Mouse (Mus musculus) left cerebral cortex, adult 18-20 months (tissue): ENCODE data around the gene Cuedc2. TPM values are rescaled to one million over a fixed set of nuclear protein-coding genes. Genes with fewer than 3 reads are reported as not detected.

Experiments
- DNase-seq, 2 experiments: peaks; one replicate each; pipeline ENCODE4 v3.0.0; 2021 to 2022; ENCODE audit warnings: low spot score in 2 of 2, mixed read lengths in 1 of 2
- long read RNA-seq, 2 experiments: library from polyadenylated mRNA; stranded (forward); transcript quantifications; one replicate each; pipeline ENCODE4 v2.0.0; 2021
- total RNA-seq, 2 experiments: library from RNA; stranded (reverse); gene quantifications; 2 replicates each; pipeline ENCODE4 v1.2.3; 2021

Cuedc2 gene
- total RNA-seq = 100 to 1,000 TPM; 199 to 202 TPM
- long read RNA-seq, experiment 1, transcript Cuedc2-206 (10 exons, 1,164 nt) = minor isoform, 5 of 259 reads
- long read RNA-seq, experiment 1, transcript Cuedc2-211 (9 exons, 999 nt) = minor isoform, 25 of 259 reads
- long read RNA-seq, experiment 1, transcript Cuedc2-203 (9 exons, 1,790 nt) = minor isoform, 28 of 259 reads
- long read RNA-seq, experiment 1, transcript Cuedc2-201 (9 exons, 1,833 nt) = major isoform, 74 of 259 reads
- long read RNA-seq, experiment 1, partial matches to known transcripts = 25 of 259 reads
- long read RNA-seq, experiment 1, other reads (novel, unspliced or antisense) = 99 of 259 reads
- long read RNA-seq, experiment 2, transcript Cuedc2-201 (9 exons, 1,833 nt) = major isoform, 45 of 232 reads
- long read RNA-seq, experiment 2, transcript Cuedc2-211 (9 exons, 999 nt) = minor isoform, 34 of 232 reads
- long read RNA-seq, experiment 2, transcript Cuedc2-203 (9 exons, 1,790 nt) = minor isoform, 25 of 232 reads
- long read RNA-seq, experiment 2, partial matches to known transcripts = 15 of 232 reads
- long read RNA-seq, experiment 2, other reads (novel, unspliced or antisense) = 105 of 232 reads

DNA sequence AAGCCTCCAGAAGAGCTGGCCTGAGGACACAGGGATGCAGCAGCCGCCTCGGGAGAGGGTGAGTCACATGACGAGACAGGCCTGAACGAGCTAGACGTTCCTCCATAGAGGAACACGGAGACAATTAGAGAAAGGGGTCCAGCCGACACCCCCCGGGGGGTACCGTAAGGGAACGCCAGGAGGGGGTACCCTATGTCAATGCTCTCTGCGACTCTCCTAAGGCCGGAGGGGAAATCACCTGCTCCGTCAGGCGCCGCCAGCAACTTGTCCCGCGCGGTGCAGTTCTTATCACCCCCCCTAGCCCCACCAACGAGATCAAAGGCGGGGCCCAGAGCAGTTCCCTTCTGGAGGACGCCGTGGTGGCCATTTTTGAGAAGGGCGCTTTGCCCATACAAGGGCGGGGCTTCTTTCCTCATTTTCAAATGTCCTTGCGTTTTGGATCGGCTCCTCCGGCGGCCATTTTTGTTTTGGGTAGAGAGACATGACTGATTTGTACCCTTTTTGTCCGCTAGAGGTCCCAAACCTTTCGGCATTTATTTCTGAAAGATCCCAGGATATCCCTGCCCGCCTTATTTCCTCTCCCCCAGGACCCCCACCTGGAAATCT lies at the start of gene Cuedc2:
Gene Cuedc2 (minus strand): TSS at position 372 of the 606 bp plus-strand sequence.
- peak; percentile 98 to 99 for DNase-seq

DNA sequence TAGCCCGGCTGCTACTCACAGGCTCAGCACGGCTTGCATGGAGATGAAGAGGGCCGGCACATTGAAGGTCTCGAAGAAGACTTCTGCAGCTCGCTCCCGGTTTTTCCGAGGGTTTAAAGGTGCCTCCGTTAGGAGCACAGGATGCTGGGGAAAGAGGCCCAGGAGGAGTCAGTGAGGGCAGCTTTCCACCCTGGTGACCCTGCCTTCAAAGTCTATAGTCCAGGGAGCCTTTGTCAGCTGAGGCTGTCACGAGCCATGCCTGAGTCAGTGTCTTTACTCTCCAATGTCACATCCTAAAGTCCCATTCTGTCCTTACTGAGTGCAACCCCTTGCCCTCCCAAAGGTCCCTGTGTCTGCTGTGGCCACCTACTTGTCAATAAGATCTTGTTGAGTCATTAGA lies 43.8 kb upstream of the Cuedc2 start:
- no peak for DNase-seq

DNA sequence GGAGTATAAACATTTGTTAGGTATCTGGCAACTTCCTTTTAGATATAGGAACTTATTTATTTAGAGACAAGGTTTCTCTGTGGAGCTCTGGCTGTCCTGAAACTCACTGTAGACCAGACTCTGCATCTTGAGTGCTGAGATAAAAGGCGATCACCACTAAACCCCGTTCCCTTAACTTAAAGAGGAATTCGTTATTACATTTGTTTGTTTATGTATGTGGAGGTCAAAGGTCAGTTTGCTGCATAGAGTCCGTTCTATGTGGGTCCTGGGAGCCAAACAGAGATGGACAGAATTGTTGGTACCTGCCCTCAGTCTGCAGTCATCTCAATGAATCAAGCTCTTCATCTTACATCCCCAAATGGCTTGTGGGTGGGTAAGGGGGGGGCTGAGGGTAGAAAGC lies 37.4 kb upstream of the Cuedc2 start:
- DNase-seq = no peak

DNA sequence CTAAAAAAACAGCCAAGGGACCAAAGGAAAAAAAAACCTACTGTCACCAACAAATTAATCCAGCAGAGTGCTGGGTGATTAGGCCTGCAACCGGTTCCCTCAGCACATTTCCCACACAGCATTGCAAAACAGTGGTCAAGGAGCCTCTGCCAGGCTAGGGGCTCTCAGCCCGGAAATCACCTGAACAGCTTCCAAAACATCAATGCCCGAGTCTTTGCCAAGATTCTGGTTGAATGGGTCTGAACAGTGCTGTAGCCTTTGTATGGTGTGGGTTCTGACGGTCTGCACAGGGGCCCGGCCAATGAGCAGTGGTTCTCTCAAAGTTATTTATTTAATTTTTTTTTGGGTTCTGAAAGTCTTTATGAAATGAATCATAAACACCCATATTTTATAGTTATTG lies 37.0 kb upstream of the Cuedc2 start:
- DNase-seq = no peak

DNA sequence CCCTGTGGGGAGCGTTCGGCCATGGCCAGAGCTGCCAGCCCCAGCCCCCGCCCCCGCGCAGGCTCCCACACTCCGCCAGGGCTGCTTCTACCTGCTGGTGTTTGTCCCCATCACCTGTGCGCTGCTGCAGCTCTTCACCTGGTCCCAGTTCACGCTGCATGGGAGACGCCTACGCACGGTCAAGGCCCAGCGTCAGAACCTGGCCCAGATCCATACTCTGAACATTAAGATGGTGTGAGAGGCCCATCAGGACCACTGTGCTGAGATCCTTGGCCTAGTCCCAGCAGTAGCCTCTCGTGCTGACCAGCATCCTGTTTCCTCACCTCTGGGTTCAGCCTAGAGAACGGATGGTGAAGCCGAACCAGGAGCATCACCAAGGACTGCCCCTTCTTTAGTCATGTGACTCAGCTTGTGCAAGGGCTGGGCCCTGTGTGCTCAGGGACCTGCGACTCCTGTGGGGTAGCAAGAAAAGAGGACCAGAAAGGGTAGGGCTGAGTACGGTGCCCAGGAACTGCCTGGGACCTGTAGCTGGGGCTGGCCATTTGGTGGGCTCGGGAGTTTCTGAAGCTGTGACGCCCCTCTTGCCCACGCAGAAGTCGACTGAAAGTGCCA lies 36.1 kb upstream of the Cuedc2 start:
- DNase-seq = no peak

DNA sequence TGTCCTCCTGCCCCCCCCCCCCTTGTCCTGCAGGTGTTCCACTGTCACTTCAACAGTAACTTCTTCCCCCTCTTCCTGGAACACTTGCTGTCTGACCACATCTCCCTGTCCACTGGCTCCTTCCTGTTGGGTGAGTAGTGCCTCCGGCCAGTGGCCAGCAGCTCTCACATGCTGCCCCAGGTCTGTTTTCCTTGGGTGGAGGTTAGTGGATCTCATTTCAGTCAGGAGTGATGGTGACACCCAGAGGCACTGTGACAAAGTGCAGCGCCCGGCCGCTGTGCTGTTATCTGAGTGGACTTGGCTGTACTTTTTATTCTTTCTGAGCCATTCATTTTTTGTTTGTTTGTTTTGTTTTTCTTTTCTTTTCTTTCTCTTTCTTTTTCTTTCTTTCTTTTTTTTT lies 30.7 kb upstream of the Cuedc2 start:
- DNase-seq = peak; percentile 56 to 59

DNA sequence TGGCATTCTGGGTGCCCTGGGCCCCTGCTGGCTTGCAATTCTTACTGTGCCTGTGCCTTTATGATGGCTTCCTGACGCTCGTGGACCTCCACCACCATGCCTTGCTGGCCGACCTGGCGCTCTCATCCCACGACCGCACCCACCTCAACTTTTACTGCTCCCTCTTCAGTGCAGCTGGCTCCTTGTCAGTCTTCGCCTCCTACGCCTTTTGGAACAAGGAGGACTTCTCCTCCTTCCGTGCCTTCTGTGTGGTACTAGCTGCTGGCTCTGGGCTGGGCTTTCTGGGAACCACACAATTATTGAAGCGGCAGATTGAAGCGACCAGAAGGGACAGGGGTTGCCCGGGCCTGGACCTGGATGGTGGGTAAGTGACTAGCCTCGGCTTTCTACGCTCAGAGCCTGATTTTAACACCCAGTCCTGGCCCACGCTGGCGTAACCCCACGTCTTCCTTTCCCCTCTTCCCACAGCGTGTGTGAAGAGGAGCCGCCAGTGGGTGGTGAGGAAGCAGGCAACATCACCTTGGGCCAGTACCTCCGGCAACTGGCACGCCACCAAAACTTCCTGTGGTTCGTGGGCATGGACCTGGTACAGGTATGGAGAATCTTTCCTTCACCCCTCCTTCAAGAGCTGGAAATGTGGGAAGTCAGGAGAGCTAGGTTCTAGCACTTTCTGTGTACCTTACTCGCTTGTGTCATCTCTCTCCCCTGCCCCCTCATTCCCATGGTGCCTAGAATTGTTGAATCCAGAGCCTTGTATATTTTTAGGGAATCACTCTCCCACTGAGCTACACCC lies 29.5 kb upstream of the Cuedc2 start:
- DNase-seq = peak; percentile 58 to 70

DNA sequence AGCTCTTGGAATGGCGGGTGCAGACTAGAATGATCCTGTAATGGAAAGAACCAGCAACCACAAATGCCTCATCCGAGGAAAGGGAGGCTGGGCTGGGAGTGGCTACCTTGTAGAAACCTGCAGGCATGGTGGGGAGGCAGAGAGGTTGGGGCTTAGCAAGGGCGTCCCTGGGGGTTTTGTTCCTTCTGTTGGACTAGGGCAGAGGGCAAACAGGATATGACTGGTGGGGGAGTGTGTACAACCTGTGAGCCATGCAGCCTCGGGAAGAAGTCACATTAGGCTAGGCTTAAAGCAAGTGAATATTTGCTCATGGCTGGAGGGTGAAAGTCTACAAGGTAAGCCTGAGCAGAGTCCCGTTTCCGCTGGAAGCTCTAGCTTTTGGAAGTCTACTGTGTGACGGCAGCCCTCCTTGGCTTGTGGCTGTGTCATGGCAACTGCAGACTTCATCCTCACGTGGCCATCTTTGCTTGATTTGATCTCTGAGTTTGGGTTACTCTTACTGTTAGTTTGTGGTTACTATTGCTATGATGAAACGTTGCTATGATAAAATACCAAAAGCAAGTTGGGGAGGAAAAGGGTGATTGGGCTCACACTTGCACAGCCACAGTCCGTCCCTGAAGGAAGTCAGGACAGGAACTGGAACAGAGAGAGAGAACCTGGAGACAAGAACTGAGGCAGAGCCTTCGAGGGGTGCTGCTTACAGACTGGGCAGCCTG lies 24.9 kb upstream of the Cuedc2 start:
- DNase-seq = no peak

DNA sequence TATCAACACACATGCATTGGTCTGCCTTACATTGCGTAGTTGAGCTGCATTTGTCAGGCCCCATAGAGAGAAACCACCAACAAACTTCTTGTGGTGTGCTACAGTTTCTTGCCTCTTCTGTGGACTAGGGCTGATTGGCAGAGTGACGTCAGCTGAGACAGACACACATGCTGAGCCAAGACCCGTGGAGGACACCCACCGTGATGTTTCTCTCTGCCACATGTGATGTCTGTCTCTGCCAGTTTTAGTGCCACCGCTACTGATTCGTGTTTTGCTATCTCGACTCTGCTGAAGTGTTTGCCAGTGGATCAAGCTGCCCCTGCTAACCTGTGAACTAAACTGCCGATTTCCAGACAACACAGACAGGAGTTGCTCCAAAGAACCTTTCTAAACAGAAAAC lies 23.6 kb upstream of the Cuedc2 start:
- no peak for DNase-seq

DNA sequence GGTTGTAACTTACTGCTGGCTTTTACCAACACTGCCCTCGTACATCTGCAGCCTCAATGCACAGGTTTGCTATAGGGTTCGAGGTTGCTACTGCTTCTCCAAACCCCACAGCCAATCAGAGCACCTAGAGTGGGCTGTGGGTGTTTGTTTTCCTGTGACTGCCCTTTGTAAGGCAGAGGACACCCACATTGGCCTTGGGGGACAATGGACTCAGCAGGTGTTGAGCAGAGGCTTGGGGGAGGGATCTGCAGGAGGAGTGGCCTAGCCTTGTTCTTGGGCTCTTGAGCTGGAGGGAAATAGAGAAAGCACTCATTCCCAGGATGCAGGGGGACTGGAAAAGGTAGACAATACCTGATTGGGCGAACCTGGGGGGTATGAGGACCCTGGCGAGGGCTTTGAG lies 19.9 kb upstream of the Cuedc2 start:
- no peak for DNase-seq

DNA sequence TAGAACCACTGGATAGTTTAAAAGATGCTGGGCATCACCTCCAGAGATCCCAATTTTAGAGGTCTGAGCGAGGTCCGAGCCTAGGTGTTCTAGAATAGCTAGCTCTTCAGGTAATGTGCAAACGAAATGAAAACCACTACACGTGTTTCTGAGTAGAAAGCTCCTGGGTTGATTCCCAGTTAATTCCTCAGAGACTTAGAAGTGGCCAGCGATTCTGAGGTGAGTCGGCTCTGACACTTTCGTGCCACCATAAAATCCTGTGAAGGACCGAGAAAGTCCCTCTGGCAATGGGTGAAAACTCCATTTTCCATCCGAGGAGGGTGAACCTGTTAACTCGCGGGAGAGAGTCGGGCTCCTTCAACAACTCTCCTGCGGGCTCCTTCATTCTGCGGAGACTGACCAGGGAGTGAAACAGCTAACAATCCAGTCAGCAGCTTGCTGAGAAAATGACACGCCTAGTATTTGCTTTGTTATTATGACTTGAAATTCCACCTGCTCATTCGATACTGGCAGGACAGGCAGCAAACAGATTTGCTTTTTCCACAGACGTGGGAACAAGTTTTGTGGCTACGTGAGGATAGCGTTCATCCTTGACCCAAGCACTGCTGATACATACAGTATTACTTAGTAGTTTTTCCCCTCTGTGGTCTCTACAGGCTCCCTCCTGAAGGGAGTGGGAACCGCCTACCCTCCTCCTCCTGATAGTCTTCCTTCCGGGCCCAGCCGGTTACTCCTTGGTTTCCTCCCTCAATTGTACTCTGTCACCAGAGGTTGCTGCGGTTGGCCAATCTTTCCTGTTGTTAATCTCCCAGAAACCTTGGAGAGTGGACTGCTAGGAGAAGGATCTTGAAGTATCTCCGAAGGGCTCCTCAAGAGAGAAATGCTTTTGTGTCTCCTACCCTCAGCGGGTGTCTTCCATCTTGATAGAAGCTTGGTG lies 19.1 kb upstream of the Cuedc2 start:
- DNase-seq = no peak

DNA sequence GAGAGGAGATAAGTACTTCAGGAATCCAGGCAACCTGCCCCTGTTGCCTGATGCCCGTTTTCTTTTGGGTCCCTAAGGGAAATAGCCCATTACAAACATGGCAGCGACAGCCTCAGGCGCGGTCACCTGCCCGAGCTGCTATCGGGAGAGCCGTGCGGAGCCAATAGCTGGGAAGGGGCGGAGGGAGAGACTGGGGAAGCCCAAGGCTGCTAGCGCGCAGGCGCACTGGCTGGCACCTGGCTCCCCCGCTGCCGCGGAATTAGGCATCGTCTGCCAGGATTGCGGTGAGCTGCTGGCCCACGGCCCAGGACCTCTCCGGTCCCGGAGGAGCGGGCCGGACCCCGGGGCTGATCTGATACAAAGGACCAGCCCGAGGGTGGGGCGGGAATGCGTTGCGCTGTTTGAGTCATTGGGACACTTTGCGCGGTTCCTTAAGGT lies 18.2 kb upstream of the Cuedc2 start:
- DNase-seq = peak; percentile 83 to 89

DNA sequence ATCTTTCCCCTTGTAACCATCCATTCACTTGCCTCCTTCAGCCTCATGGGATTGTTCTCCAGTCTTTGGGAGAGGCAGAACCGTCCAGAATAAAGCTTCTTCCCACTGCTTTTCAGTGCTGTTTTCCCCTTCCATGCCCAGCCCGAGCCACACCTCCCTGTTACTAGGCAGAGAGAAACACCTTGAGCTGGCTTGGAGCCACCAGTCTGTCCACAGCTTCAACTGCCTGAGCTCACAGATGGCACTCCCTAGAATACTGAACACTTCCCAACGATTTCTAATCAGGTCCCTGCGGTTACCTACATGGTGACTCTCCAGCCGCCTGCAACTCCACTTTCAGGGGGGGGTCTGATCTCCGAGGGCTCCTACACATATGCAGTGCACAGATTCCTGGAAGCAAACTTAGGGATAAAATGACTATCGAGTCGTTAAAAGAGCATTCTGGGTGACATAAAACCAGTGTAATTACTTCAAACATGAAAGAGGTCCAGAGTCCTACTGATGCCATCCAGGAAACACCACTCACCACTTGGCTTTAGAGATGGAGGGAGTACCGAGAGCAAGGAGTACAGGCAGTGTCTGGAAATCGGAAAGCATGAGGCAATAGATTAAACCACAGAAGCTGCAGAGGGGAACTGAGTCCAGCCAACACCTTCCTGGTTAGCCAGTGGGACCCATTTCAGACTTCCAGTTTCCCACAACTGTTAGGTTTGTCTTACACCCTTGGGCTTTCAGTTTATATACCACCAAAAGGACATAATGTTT lies 11.8 kb upstream of the Cuedc2 start, which contains the start of gene 2310034G01Rik:
Gene 2310034G01Rik (minus strand): TSS at position 135 of the 765 bp plus-strand sequence.
- no peak for DNase-seq

DNA sequence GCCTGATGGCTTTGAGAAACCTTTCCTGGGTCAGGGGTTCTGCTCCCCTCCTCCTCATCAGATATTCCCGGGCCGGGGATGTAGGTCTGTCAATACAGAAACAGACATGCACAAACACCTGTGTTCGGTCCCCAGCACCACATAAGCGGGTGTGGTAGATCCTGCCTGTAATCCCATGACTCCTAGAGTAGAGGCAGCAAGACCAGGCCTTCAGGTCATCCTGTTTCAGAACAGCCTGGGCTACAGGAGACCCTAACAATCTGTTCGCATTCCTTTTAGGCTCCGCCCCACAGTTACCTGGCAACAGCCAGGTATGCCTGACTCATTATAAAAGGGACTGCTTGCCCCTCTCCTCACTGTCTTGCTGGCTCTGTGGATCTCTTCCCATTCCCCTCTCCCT lies 11.0 kb upstream of the Cuedc2 start:
- no peak for DNase-seq

DNA sequence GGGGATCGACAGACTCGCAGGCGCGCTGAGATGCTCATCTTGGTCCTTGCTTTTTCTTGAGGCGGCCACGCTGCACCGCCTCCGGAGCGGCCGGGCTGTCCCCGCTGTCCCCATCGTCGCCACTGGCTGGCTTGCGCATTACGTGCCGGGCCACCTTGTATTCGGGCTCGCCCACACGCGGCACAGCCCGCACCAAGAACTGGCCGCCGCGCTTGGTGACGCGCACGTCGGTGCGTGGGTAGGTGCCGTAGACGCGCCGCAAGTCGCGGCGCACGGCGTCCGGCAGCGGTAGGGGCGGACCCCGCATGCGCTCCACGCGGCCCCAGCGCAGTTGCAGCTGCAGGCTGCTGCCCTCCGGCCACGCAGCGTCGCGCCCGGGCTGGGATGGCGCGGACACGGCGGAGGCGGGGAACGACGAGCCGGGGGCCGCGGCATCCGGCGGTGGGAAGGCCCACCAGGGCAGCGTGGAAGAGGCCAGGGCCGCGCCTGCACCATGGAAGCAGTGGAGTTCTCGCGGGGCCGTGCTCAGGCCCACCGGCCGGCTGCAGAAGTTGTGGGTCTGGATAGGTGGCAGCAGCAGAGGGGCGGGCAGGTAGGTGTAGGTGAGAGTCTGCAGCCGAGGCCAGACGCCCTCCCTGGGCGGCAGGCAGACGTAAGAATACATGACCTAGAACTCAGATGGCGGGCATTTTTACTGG lies 10.4 kb upstream of the Cuedc2 start:
- peak; percentile 91 to 96 for DNase-seq

DNA sequence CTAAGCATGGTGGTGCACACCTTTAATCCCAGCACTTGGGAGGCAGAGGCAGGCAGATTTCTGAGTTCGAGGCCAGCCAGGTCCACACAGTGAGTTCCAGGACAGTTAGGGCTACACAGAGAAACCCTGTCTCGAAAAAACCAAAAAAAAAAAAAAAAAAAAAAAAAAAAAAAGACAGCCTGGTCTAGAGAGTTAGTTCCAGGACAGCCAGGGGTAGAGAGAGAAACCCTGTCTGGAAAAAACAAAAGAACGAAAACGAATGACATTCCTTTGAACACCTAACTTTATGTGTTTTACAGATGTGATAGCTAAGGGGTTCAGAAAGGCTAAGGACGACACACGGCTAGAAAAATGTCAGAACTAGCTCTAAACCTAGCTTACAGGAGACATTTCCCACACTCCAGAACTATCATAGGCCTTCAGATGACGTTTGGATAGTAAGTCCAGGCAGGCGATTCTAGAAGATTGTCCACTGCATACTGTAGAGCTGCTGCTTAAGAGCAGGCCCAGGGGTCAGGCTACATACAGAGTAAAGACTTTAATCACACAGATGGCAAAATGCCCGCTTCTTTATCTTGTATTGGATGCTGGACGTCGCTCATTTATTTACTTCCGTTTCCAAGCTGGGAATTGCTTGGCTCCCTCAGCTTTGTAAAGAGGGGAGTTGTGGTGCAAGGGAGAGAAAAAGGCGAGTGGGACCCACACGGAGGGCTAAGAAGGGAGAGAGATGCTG lies 9.6 kb upstream of the Cuedc2 start:
- DNase-seq = no peak

DNA sequence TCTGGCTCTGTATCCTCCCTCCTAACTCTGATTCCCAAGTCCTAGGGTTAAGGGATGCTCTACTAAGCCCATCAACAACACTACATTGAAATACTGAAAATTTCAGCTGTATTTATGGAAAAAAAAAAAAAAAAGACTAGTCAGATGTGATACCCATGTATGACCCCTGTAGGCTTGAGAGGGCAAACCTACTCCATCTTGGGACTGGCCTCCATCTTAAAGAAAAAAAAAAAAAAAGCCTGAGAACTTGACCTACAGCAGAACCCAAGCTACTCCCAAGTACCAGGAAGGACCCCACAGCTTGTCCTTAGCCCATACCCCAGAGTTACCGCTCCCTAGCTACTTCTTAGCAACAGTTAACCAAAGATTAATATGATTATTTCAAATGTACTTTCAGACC lies 8.6 kb upstream of the Cuedc2 start:
- no peak for DNase-seq
